Mouse (Mus musculus): Measurements from ENCODE around the gene Gramd1a.

The Gramd1a gene

GRCm38 (mm10) chr7:31097583-31098248 is 58.0 kb downstream of the Gramd1a start:
- peak; percentile 73 for DNase-seq (ENCODE audit: extremely low spot score, low read depth, low spot score)

- DNase-seq (ENCODE audit: extremely low spot score, low read depth, low spot score): no peak
These were observed 58.7 kb downstream of the Gramd1a start for GRCm38 (mm10) chr7:31096892-31097564.

- DNase-seq (ENCODE audit: extremely low spot score, low read depth, low spot score): no peak
These were observed 60.8 kb downstream of the Gramd1a start for GRCm38 (mm10) chr7:31094774-31095501.

- DNase-seq (ENCODE audit: extremely low spot score, low read depth, low spot score): no peak
These were observed 66.0 kb downstream of the Gramd1a start for GRCm38 (mm10) chr7:31089721-31090120.

- no peak for DNase-seq (ENCODE audit: extremely low spot score, low read depth, low spot score)
These were observed 67.5 kb downstream of the Gramd1a start for GRCm38 (mm10) chr7:31088206-31088605.

- DNase-seq (ENCODE audit: extremely low spot score, low read depth, low spot score): no peak
These were observed 68.4 kb downstream of the Gramd1a start for GRCm38 (mm10) chr7:31087262-31087661.

GRCm38 (mm10) chr7:31086175-31086755 is 69.4 kb downstream of the Gramd1a start:
- DNase-seq (ENCODE audit: extremely low spot score, low read depth, low spot score): no peak

GRCm38 (mm10) chr7:31085171-31085570 is 70.5 kb downstream of the Gramd1a start:
- DNase-seq (ENCODE audit: extremely low spot score, low read depth, low spot score): no peak

GRCm38 (mm10) chr7:31084140-31084539 is 71.6 kb downstream of the Gramd1a start:
- no peak for DNase-seq (ENCODE audit: extremely low spot score, low read depth, low spot score)

- no peak for DNase-seq (ENCODE audit: extremely low spot score, low read depth, low spot score)
These were observed 72.7 kb downstream of the Gramd1a start for GRCm38 (mm10) chr7:31082831-31083588.

GRCm38 (mm10) chr7:31082106-31082505 is 73.6 kb downstream of the Gramd1a start:
- no peak for DNase-seq (ENCODE audit: extremely low spot score, low read depth, low spot score)

- no peak for DNase-seq (ENCODE audit: extremely low spot score, low read depth, low spot score)
These were observed 74.6 kb downstream of the Gramd1a start for GRCm38 (mm10) chr7:31081106-31081505.

GRCm38 (mm10) chr7:31080611-31081010 is 75.1 kb downstream of the Gramd1a start:
- no peak for DNase-seq (ENCODE audit: extremely low spot score, low read depth, low spot score)
